Mouse (Mus musculus) kidney, adult 2 months (tissue): ENCODE data around the gene Mtpn.

Source experiments
- CTCF ChIP-seq: fragments of 200-500 bp; conservative IDR thresholded peaks from 2 replicates; pipeline ENCODE4 v1.5.1; 2011; ENCODE audit warnings: low read depth, mild to moderate bottlenecking, control low read depth, low read length, moderate library complexity, mixed read lengths; ENCODE audit not compliant: insufficient read depth, insufficient read length
- POLR2A ChIP-seq: fragments of 200-500 bp; IDR thresholded peaks from one replicate; pipeline ENCODE4 v1.6.1; 2011; ENCODE audit warnings: low read depth, low read length, control low read depth

DNA sequence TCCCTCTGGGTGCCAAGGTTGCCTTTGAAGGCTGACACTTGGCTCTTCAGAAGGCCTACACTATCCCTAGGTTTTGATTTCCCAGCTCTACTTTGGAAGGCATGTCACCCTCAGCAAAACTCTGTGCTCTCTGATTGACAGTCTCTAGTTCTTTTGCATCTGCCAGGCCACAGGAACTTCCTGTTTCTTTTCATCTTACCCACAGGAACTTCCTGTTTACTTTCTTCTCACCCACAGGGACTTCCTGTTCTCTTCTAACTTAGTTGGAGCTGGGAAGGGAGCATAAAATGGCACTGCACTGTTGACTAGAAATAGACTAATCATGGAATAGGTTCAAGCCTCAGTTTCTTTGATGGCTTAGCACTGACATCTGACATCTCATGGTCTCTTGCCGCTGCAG, 77.2 kb downstream of the Mtpn start:
- TF ChIP-seq CTCF (no peak), POLR2A (no peak)
